Mouse (Mus musculus) adrenal gland, postnatal 10 days (tissue): ENCODE measurements around the gene Slc35b2. TPM values are rescaled to one million over a fixed set of nuclear protein-coding genes. Genes with fewer than 3 reads are reported as not detected.
A peak's percentile ranks its signal among the peaks of the same experiment; 100 is the strongest.

Experiments used
- DNase-seq: peaks from one replicate; pipeline ENCODE4 v3.0.0; 2021; ENCODE audit warnings: mixed read lengths
- total RNA-seq, 2 experiments: library from RNA; stranded (reverse); gene quantifications; 2 replicates each; pipeline ENCODE4 v1.2.3; 2021

Gene Slc35b2
- total RNA-seq, 2 experiments from 2014 or later = 65.9 TPM

DNA sequence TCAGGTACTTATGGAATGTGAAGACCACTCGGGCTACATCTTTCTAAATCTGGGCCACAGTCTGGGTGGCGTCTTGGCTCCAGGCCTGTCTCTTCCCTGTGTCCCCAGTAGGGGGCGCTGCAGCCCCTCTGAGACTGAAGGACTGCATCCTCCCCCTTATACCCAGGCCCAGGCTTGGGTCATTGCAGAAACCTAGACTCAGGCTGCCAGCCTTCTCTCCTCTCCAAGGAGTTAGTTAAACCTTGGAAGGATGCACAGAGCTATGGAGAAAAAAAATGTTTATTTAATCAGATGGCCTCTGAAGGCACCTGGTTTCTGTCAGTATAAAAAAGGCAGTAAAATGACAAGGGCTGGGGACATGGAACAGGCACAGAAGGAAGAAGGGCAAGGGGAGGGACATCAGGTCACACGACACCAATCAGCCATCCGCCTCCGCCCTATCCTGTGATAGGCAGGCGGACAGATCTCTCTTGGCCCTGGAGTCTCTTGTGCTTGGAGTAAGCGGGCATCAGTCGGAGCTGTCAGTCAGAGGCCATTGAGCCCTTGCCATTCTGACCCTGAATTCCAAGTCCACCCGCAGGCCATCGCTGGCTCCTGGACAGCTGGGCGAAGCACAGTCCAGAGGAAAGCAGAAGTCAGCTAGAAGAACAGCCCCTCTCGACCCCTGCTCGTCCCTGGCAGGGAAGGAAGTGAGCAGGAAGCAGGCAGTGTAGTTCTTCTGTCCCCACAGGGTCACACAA lies 21.4 kb downstream of the Slc35b2 start:
- peak; percentile 87 for DNase-seq

DNA sequence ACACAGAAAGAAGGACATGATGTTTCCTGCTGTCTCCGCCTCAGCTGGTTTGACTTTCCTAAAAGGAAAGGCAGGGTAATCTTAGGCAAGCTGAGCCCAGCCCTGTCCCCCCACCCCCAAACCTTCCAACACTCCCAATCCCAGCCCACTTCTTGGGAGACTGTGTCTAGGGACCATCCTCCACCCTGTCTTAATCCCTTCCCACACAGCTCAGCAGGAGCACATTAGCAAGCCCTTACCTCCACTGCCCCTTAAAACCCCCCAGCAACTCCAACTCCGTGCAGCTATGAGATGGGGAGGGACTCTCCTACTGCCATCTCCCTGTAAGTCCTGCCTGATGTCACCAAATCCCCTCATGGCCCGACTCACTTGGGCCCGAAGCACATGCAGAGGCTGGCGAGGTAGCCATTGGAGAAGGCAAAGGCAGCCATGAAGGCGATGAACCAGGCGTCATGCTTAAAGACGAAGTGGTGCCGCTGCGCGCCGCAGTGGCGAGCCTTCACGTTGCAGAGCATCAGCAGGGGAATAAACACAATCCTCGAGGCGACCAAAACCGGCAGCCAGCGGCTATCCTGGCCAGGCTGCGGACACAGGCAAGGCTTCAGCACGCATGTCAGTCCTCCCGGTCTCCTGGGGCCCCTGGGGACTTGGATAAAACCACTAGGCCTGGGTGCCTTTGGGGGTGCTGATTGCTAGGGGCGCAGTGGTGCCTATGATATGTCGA lies 22.2 kb downstream of the Slc35b2 start:
- no peak for DNase-seq

DNA sequence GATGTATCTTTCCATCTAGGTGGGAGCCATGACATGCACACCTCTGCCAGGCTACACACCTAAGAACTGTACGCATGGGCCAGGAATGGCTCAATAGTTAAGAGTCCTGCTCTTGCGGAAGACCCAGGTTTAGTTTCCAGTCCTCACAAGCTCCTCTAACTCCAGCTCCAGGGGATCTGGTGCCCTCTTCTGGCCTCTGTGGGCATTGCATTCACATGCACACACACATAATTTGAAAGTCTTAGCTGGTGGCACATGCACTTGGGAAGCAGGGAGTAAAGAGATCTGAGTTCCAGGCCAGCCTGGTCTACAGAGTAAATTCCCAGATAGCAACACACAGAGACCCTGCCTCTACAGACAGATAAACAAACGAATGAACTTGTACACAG lies 22.8 kb downstream of the Slc35b2 start:
- DNase-seq = peak; percentile 48

DNA sequence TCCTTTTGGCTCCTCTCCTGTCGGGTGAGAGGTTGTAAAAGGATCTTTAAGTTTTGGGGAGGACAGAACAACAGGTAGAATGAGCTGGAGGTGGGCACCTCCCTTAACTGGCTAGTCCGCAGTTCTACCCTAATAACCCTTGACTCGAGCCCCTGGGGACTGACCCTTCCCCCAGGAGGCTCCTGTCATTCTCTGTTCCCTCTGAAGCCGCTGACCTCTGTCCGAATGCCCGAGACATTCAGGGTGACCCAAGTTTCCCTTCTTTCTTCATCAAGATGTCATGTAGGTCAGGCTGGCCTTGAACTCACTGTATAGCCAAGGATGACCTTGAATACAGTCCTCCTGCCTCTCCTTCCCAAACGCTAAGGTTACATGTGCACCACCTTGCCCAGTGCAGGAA lies 24.7 kb downstream of the Slc35b2 start:
- no peak for DNase-seq

DNA sequence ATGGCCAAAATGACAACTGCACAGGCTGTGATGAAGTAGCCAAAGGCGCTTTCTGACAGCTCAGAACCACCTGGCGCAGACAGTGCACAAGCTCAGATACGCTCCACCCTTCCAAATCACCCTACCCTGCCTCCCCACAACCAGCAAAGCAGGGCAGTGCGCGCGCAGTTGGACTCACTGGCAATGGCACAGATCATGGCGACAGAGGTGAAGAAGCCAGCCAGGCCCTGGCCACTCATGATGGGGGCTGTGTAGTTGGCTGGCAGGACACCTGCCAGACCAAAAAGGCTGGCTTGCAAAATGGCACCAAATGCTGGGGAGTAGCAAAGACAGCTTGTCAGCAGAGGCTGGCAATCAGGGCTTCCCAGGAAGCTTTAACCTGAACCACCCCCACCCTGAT lies 25.6 kb downstream of the Slc35b2 start:
- DNase-seq = peak; percentile 55

DNA sequence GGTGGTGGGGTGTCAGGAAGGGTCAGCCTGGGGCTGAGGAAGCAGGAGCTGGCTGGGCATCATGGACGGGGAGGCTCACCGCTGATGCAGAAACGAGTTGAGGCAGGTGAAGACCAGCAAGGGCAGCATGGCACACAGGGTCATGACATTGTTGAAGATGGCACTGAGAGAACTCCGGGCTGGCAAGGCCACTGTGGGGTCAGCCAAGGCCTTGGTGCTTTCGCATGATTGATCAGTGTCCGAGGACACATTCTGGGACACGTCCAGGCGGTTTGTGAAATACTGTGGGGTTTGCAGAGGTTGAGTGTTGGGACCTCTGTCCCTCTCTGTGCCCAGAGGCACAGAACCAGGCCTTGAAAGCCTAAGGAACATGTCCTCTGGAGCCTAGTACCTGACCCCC lies 26.2 kb downstream of the Slc35b2 start:
- peak; percentile 85 for DNase-seq

DNA sequence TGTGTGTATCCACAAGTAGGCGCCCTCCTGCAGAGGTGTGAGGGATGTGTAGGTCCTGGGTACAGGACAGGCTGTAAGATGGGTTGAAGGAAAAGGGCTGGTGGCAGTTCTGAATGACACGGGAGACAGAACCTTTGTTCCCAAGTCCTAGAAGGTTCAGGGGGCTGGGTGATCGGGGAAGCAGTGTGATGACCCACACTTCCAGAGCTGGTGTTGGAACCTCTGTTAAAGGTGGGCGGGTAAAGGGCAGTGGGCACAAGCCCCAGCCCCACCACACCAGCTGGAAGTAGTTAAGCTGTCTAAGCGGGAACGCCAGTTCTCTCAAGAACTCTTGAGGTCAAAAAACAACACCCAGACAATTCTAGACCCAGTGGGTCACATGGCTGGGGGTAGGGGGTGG lies 26.7 kb downstream of the Slc35b2 start:
- peak; percentile 8 for DNase-seq

DNA sequence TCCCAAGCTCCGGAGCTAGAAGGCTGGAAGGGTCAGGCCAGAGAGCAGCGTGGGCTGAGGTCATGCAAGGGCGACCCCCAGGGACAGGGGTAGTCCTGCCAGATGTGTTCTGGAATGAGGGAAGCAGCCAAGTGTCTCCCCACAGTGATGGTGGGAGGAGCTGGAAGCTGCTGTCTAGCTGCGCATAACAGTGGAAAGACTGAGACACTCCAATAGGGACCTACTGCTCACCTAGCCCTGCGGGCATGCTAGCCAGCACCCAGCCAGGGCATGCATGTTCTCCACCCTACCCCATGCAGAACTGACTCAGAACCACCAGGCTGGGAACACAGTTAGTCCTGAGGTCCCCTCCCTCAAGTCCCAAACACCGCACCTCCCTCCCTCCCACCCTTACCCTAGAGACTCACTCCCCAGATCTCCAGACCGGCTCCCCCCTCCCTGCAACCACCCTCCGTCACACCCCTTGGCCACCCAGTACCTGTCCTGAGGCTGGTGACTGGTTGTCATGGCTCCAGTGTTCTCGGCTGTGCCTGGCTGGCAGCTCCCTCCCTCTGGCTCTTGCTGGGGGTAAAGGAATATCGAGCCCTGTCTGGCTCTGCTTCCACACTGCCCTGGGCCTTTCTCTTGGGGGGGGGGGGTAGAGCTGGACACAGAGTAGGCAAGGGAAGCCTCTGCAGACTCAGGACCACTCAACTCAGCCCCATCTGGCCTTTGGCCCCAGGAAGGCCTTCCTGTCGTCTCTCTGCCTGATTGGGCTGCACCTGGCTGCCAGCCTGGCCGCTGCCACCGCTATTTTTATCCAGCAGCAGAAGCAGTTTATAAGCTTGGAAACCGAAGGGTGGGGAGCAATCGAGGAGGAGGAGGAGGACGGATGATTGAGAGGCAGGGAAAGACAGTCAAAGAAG lies 28.3 kb downstream of the Slc35b2 start:
- DNase-seq = peak; percentile 64

DNA sequence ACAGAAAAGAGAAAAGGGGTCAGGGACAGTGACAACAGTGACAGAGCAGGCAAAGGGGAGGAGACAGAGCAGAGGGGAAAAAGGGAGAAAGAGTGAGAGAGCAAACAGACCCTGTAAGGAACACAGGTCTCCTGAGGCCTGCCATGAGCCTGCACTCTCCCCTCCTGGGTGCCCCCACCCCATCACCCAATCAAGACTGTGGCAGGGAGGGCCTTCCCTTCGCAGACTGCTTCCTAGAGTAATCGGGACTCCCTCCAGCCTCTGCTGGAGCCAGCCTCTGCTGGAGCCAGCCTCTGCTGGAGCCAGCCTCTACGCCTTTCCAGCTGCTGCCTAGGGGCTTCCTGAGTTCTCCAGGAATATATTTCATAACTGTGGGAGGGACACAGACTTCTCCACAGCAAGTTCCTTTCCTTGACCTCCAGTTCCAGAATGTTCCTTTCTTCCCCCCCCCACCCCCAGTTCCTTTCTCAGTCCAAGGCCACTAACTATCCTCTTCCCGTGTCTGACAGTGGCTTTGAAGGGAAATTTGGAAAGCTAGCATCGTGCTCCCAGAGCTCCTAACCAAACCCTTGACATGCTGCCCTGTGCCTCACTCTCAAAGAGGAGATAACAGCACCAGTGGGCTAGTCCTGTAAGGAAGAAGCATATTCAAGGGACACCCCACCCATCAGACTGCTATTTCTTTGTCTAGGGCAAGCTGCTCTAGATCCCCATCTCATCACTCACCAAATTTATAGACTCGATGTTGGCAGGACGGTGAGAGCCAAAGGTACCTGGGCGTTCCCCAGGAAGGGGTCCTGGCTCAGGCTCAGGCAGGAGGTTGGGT lies 29.1 kb downstream of the Slc35b2 start:
- peak; percentile 60 for DNase-seq

DNA sequence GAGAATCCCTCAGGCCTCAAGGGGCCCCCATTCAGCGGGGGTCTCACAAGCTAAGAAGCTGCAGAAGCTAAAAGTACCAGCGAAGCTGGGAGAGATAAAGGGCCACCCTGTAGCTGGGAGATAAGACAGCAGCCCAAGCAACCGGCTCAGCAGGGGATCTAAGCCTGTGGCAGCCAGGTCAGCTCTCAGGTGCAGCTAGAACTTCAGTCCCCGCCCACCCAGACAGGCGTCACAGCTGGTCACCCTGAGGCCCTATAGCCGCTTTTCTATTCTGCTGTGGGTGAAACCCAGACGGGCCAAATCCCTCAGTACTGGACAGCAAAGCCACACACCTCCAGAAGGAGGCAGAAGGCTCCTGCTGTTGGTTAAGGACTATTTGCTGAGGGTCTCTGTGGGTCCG lies 29.8 kb downstream of the Slc35b2 start:
- DNase-seq = peak; percentile 39

DNA sequence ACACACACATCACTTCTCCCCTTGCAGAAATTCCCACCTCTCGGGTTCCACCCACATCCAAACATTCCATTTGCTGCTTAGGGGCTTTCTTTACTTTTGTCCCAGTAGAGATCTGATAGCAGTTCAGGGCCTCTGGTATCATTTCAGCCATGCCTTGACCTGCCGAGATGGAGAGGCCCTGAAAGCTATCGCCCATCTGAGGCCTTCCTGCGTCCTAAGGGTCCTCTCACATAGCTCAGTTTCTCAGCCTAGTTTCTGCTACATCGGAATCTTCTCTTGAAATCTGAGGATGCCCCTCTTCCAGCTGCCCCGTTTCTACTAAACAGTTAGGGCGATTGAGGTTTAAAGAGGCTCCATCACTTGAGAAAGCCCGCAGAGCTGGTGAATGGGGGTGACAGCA lies 30.5 kb downstream of the Slc35b2 start:
- peak; percentile 3 for DNase-seq

DNA sequence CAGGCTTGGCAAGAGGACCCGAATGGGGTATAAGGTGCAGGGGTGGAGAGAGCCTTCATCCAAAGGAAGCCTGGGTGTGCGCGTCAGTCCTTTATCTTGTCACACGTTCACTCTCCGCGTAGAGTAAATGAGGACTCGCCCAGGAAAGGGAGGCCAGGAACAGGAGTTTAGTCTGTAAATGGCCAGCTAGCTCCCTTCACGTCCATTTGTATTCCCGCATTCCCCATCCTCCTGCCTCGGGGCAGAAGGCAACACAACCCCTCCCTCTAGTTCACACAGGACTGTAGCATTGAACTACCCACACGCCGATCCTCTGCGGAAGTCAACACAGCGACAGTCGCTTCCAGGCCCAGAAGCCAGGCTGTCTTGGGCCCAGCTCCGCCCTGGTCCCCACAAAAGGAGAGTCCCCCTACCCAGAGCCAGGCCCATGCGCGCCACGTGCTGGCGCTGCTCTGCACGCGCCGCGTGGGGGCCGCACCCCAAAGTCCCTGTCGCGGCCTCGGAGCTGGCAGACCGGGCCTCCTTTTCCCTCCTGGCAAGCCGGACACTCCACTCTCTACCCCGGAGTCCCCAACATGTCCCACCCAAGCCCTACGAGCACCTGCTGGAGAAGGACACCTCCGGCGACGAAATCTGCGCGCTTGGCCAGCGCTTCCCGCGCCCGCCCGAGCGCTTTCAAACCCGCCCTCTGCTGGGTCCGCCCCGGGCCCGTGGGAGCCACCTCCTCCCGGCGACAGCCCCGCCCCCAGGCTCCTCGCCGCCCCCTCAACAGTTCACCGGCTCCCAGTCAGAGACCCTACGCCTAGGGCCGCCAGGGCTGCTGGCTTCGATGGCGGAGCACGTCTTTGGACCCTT lies 31.4 kb downstream of the Slc35b2 start:
- peak; percentile 90 for DNase-seq

DNA sequence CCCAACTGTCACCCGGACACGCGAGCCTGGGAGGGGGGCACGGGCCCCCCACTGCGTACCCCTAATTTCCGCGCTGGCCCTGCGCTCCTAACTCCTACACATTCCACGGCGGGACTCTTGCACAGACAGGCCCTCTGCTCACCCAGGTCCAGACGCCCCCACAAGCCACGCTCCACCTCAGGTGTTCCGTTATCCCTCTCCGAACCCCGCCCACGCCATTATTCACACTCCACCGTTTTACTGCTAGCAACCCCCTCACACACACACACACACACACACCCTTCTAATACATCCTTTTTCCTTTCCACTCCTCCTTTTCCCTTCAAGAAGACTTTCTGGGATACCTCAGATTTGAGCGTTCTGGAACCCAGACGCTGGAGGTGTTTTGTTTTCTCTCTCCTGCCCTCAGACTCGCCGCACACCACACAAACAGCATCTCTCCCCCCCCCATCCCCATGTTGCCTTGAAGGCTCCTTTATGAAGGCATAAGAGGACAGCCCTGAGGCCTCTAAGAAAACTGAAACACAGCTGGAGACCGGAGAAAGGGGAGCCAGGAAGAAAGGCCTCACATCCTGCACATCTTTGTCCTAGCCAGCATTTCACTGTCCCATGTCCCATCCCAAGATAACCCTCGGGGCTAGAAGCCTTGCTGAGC lies 32.2 kb downstream of the Slc35b2 start:
- DNase-seq = no peak

DNA sequence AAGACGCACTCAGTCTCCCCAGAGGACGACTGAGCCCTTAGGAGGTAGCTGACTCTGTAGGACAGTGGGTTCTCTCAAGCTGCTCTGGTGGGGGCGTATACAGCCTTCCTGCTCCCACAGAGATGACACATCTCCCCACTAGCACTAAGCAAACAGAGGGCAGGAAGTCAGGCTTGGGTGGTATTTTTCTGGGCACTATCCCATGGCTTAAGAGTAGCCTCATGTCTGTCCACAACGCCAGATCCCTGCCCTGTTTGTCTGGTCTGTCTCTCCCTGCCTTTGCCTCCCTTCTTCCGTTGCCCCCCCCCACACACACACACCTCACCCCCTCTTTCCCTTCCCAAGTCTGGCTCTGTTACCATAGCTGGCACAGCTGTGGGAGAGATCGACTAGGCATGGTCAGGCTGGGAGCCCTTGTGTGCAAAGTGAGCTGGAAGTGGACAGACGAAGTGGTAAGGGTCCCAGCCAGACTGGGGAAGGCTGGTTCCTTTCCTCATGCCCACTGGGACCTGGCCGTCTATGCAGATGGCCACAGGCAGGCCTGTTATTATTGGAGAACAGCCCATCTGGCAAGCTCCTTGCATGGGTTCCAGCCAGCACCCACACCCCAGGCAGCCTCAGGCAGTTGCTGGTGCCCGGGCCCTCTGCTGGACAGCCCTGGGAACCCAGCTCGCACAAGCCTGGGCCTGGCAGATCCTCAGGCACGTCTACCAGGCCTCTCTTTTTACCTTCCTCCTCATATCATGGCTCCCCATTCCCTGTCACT lies 33.1 kb downstream of the Slc35b2 start:
- DNase-seq = peak; percentile 91

DNA sequence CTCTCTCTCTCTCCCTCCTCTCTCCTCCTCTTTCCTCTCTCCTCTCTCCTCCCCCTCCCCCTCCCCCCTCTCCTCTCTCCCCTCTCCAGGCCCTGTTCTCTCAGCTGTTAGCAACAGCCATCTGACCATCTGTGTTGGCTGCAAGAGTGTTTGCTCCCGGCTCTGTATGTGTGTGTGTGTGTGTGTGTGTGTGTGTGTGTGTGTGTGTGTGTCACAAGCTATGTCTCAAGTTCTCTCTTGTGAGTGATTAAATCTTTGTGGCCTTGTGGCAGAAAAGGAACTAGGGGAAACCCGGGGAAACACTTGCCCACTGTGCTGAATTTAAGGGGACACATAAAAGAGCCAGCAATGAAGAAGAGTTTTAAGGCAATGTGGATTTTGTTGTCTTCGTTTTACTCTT lies 34.1 kb downstream of the Slc35b2 start:
- DNase-seq = peak; percentile 53

DNA sequence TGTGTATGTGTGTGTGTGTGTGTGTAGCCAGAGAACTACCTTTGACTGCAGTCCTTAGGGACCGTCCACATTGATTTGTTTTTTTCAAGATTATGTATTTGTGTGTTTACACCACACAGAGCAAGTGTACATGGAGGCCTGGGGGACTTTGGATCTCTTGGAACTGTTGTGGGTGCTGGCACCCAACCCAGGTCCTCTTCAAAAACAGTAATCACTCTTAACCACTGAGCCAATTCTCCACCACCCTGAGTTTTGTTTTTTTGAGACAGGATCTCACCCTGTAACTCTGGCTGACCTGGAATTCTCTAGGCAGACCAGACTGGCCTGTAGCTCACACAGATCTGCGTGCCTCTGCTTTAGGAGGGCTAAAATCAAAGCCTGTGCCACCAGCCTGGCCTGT lies 34.7 kb downstream of the Slc35b2 start:
- peak; percentile 25 for DNase-seq

DNA sequence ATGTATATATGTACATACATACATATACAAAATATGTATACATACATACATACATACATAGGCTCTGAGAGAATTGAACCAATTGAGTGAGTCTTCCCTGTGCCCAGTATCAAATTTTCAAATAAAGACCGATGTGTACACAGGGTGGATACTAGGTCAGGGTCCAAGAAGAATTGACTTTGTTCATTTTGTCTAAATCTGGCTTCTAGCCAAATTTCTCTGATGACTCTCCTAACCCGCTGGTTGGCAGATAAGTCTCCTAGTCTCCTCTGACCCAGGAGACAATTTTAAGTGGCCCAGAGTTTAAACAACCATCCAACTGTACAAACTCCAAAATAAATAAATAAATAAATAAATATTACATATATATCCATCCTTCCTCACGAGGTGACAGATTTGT lies 35.2 kb downstream of the Slc35b2 start:
- DNase-seq = no peak

DNA sequence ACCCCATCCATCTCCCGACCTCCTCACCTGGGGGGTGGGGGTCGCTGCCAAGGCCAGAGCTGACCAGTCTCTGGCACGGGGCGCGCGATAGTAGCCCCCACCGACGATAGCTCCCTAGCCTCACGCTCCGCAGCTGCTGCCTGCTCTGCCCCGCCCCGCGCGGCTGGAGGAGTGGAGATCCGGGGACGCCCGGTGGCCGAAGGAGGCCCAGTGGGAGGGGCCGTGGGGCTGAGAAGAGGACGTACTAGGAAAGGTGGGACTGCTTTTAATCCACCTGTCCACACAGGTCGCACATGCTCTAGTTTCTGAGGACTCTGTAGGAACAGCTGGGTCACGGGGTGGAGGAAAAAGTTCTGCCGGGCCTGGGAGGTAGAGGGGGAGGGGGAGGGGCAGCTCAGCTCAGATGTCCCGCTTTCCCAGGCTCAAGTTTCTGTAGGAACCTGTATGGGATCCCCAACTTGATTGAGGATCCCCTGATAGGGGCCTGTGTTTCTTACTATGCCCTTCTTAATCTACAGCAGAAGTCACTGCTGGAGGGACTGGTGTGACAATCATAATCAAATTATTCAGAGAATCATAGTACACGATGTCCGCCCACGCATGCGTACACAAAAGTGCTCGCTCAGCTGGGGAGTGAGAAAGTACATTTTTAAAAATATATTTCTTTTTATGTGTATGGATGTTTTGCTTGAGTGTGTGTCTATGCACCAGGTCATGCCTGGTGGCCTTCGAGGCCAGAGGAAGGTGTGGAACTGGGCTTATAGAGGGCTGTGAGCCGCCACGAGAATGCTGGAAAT lies 36.0 kb downstream of the Slc35b2 start, which contains the start of gene Slc29a1:
Gene Slc29a1 (minus strand): TSS at position 161 of the 797 bp plus-strand sequence.
- peak; percentile 80 for DNase-seq

DNA sequence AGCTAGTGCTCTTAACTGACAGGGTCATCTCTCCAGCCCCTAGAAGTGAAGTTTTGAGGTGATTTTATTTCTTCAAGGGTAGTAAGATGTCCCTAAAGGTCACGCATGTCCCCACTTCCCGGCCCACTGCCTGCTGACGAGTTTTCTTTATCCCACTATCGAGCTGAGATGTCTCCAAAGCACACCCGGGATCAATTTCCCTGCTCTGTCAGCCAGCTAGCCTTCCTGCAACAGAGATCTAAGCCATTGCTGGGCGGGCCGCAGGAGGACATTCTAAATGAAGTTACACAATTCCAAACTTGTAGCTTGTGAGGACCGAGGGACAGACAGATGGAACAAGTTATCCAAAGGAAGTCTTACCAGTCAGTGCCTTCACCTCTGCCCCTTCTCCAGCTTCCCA lies 36.6 kb downstream of the Slc35b2 start:
- no peak for DNase-seq
